ENCODE assay signal across 8 mouse cellular contexts in genomic region chr5:139931947-139932540, GRCm38 (mm10). TPM values are rescaled to one million over a fixed set of nuclear protein-coding genes. Genes with fewer than 3 reads are reported as not detected.
A peak's percentile ranks its signal among the peaks of the same experiment; 100 is the strongest.
DNase-seq lines count a peak whose midpoint lies in the region; ATAC-seq and TF ChIP-seq lines count a peak whose summit lies in the region.

No protein-coding gene starts in this region.

- peak; percentile 46; the same call in 1 of the 2 replicates for TF ChIP-seq CTCF in midbrain, postnatal 0 days (IDR thresholded peaks at IDR 0.05)

- no peak overlapping the region for H3K9ac ChIP-seq in heart, embryonic 16.5 days (ENCODE audit: low read length)
- no peak overlapping the region for H3K9ac ChIP-seq in hindbrain, embryonic 11.5 days (ENCODE audit: low read depth, low read length)
- H3K9ac ChIP-seq in midbrain, postnatal 0 days (replicated peaks; ENCODE audit: low read length, poor library complexity, severe bottlenecking), result peak overlapping the region; percentile 29; the same call in 1 of the 2 replicates
- no peak overlapping the region for H3K9ac ChIP-seq in liver, embryonic 11.5 days (ENCODE audit: low read depth, low read length)

- ATAC-seq in heart, embryonic 16.5 days (replicated peaks; ENCODE audit: extremely low read depth, insufficient read depth, low FRiP score), result 0 out of 2 replicates have a peak, but pooled peaks have one; percentile 28
- peak; percentile 65 for ATAC-seq in hindbrain, embryonic 11.5 days (ENCODE audit: low FRiP score)
- peak; percentile 83 for ATAC-seq in midbrain, postnatal 0 days (ENCODE audit: low FRiP score)
- no peak for ATAC-seq in liver, embryonic 11.5 days (replicated peaks; ENCODE audit: low FRiP score)

- no peak for DNase-seq in heart, adult 8-10 months (ENCODE audit: low spot score)
- DNase-seq in NIH3T3 (ENCODE audit: low read depth), result peak; percentile 32
- peak; percentile 42 for DNase-seq in hindbrain, embryonic 11.5 days (ENCODE audit: low spot score)
- DNase-seq in midbrain, postnatal 0 days (ENCODE audit: low spot score), result peak; percentile 56
- DNase-seq in gastrocnemius, adult 18-20 months (ENCODE audit: low spot score), result no peak
- no peak for DNase-seq in cerebellum, postnatal 36 days
- no peak for DNase-seq in liver, embryonic 11.5 days (ENCODE audit: low spot score)

- H3K4me1 ChIP-seq in heart, embryonic 16.5 days (ENCODE audit: control insufficient read depth, insufficient read depth, low read length), result 0 out of 2 replicates have a peak, but pooled peaks cover 2% of the 10 kb centered on the region
- H3K4me1 ChIP-seq in hindbrain, embryonic 11.5 days (replicated peaks; ENCODE audit: control insufficient read depth, insufficient read depth, low read length), result peaks cover 10% of the 10 kb centered on the region
- peaks cover 15% of the 10 kb centered on the region for H3K4me1 ChIP-seq in midbrain, postnatal 0 days (ENCODE audit: insufficient read depth, low read length)
- H3K4me1 ChIP-seq in liver, embryonic 11.5 days (replicated peaks; ENCODE audit: control insufficient read depth, insufficient read depth, low read length), result 0 out of 2 replicates have a peak, but pooled peaks cover 12% of the 10 kb centered on the region

- WGBS in heart, embryonic 16.5 days, result 36% methylated on average over 15 of the region's 15 CpGs
- 33% methylated on average over 15 of the region's 15 CpGs for WGBS in hindbrain, embryonic 11.5 days
- 16% methylated on average over 15 of the region's 15 CpGs for WGBS in midbrain, postnatal 0 days
- WGBS in liver, embryonic 11.5 days, result 41% methylated on average over 15 of the region's 15 CpGs

- no peak overlapping the region for H3K4me2 ChIP-seq in heart, embryonic 16.5 days (ENCODE audit: low read depth, low read length)
- H3K4me2 ChIP-seq in hindbrain, embryonic 11.5 days (replicated peaks; ENCODE audit: low read depth, low read length), result no peak overlapping the region
- 0 out of 2 replicates have a peak overlapping the region, but pooled peaks have one; percentile 22 for H3K4me2 ChIP-seq in midbrain, postnatal 0 days (ENCODE audit: low read depth, low read length, poor library complexity, severe bottlenecking)
- no peak overlapping the region for H3K4me2 ChIP-seq in liver, embryonic 11.5 days

- H3K9me3 ChIP-seq in heart, embryonic 16.5 days (replicated peaks; ENCODE audit: control insufficient read depth, low read length), result no peaks in the 10 kb centered on the region
- H3K9me3 ChIP-seq in hindbrain, embryonic 11.5 days (ENCODE audit: control insufficient read depth, low read length), result no peaks in the 10 kb centered on the region
- no peaks in the 10 kb centered on the region for H3K9me3 ChIP-seq in midbrain, postnatal 0 days (ENCODE audit: low read length)
- H3K9me3 ChIP-seq in liver, embryonic 11.5 days (ENCODE audit: control insufficient read depth, low read length), result no peaks in the 10 kb centered on the region

- H3K27me3 ChIP-seq in heart, embryonic 16.5 days (ENCODE audit: control insufficient read depth, insufficient read depth, low read length), result peaks cover 23% of the 10 kb centered on the region
- H3K27me3 ChIP-seq in hindbrain, embryonic 11.5 days (ENCODE audit: control insufficient read depth, insufficient read depth, low read length), result no peaks in the 10 kb centered on the region
- no peaks in the 10 kb centered on the region for H3K27me3 ChIP-seq in midbrain, postnatal 0 days (ENCODE audit: insufficient read depth, low read length)
- H3K27me3 ChIP-seq in liver, embryonic 11.5 days (replicated peaks; ENCODE audit: control insufficient read depth, insufficient read depth, low read length), result peaks cover 23% of the 10 kb centered on the region

- H3K36me3 ChIP-seq in heart, embryonic 16.5 days (ENCODE audit: control insufficient read depth, insufficient read depth), result no peaks in the 10 kb centered on the region
- no peaks in the 10 kb centered on the region for H3K36me3 ChIP-seq in hindbrain, embryonic 11.5 days (ENCODE audit: control insufficient read depth, insufficient read depth, low read length)
- no peaks in the 10 kb centered on the region for H3K36me3 ChIP-seq in midbrain, postnatal 0 days (ENCODE audit: insufficient read depth, low read length)
- no peaks in the 10 kb centered on the region for H3K36me3 ChIP-seq in liver, embryonic 11.5 days (ENCODE audit: control insufficient read depth, insufficient read depth, low read length)

- no peak overlapping the region for H3K27ac ChIP-seq in heart, embryonic 16.5 days (ENCODE audit: low read length)
- no peak overlapping the region for H3K27ac ChIP-seq in hindbrain, embryonic 11.5 days (ENCODE audit: low read depth, low read length)
- H3K27ac ChIP-seq in midbrain, postnatal 0 days (ENCODE audit: low read depth, low read length), result no peak overlapping the region; the same call in 1 of the 2 replicates
- H3K27ac ChIP-seq in liver, embryonic 11.5 days (ENCODE audit: low read depth, low read length), result no peak overlapping the region

- no peak overlapping the region for H3K4me3 ChIP-seq in heart, embryonic 16.5 days (ENCODE audit: low read length)
- H3K4me3 ChIP-seq in hindbrain, embryonic 11.5 days (ENCODE audit: low read depth, low read length), result no peak overlapping the region
- no peak overlapping the region for H3K4me3 ChIP-seq in midbrain, postnatal 0 days (ENCODE audit: low read depth, low read length)
- H3K4me3 ChIP-seq in liver, embryonic 11.5 days (ENCODE audit: low read depth, low read length), result no peak overlapping the region

RNA-seq across cellular contexts. Expression of gene Elfn1, which starts 24.3 kb away (rescaled TPM):
- polyA plus RNA-seq in heart, embryonic 16.5 days (2015; fragmentation: Nextera tagmentation; extraction: Ambion mirVana), result 0.19 and 0.68 TPM in 2 replicates
- total RNA-seq in heart, adult 8-10 months (2022), result under 1 TPM in 3 of 4 experiments, not detected in 1; 0.13 to 0.43 (median 0.41) TPM
- 1.3 and 1.5 TPM in 2 replicates for polyA plus RNA-seq in hindbrain, embryonic 11.5 days (2014; fragmentation: Nextera tagmentation; extraction: Ambion mirVana)
- total RNA-seq in midbrain, postnatal 0 days (2014; rRNA removed), result 21.5 and 57.5 TPM in 2 replicates
- 3.1 and 3.7 TPM in 2 replicates for polyA plus RNA-seq in midbrain, postnatal 0 days (2015; fragmentation: Nextera tagmentation; extraction: Ambion mirVana)
- not detected for total RNA-seq in gastrocnemius, adult 18-20 months (2021)
- 0.09 and 0.23 TPM in 2 replicates for polyA plus RNA-seq in liver, embryonic 11.5 days (2014; fragmentation: Nextera tagmentation; extraction: Ambion mirVana)

Comparison
In these comparisons a context has a peak if more than half of its experiments do, and no peak if none do; other contexts are left out.
1. DNase-seq: peak in NIH3T3 (single experiment), hindbrain, embryonic 11.5 days (single experiment) and midbrain, postnatal 0 days (single experiment); none in heart, adult 8-10 months (single experiment), gastrocnemius, adult 18-20 months (single experiment), cerebellum, postnatal 36 days (0 of 2) and liver, embryonic 11.5 days (single experiment).